Mouse (Mus musculus) lung, embryonic 16.5 days (tissue): ENCODE measurements around the gene 1600014C23Rik. TPM values are rescaled to one million over a fixed set of nuclear protein-coding genes. Genes with fewer than 3 reads are reported as not detected.

Source experiments
- ATAC-seq: fragments of 200-750 bp; cut with Nextera tagmentation; 2 replicates; pipeline ENCODE4 v1.8.0; 2017; ENCODE audit warnings: low read depth, mild to moderate bottlenecking, moderate library complexity
- H3K27ac ChIP-seq: fragments of 300-500 bp; sonication (generic); 2 replicates; pipeline ENCODE4 v1.5.1; 2014; ENCODE audit warnings: mild to moderate bottlenecking, control low read depth, low read length
- H3K27me3 ChIP-seq: fragments of 300-500 bp; sonication (generic); 2 replicates; pipeline ENCODE4 v1.6.1; 2014; ENCODE audit warnings: low read depth, low read length, mixed read lengths; ENCODE audit not compliant: control insufficient read depth, insufficient read depth
- H3K36me3 ChIP-seq: fragments of 300-500 bp; sonication (generic); 2 replicates; pipeline ENCODE4 v1.6.1; 2014; ENCODE audit warnings: low read length; ENCODE audit not compliant: control insufficient read depth, insufficient read depth
- H3K4me1 ChIP-seq: fragments of 300-500 bp; sonication (generic); replicated peaks from 2 replicates; pipeline ENCODE4 v1.6.1; 2014; ENCODE audit warnings: low read length, mixed read lengths; ENCODE audit not compliant: control insufficient read depth, insufficient read depth
- H3K4me2 ChIP-seq: fragments of 300-500 bp; sonication (generic); 2 replicates; pipeline ENCODE4 v1.6.1; 2014; ENCODE audit warnings: low read depth, low read length, control low read depth
- H3K4me3 ChIP-seq: fragments of 300-500 bp; sonication (generic); 2 replicates; pipeline ENCODE4 v1.5.1; 2014; ENCODE audit warnings: mild to moderate bottlenecking, low read length, control low read depth
- H3K9ac ChIP-seq: fragments of 300-500 bp; sonication (generic); 2 replicates; pipeline ENCODE4 v1.6.1; 2014; ENCODE audit warnings: low read length, control low read depth
- H3K9me3 ChIP-seq: fragments of 300-500 bp; sonication (generic); 2 replicates; pipeline ENCODE4 v1.6.1; 2016; ENCODE audit warnings: low read length; ENCODE audit not compliant: control insufficient read depth
- WGBS: fragments of 180-500 bp; shearing (Covaris S2); extraction: QIAGEN DNeasy Blood & Tissue Kit; methylation state at CpG from one replicate; pipeline ENCODE4 v1.1.7; 2014; 5-methylcytosine and 5-hydroxymethylcytosine counted together
- polyA plus RNA-seq: library from polyadenylated mRNA; unstranded; fragments of >200 nt; fragmentation: Nextera tagmentation; extraction: Ambion mirVana; gene quantifications from 2 replicates; pipeline ENCODE4 v1.2.1, GENCODE M21; 2015

1600014C23Rik gene
- polyA plus RNA-seq, 1 experiment from 2014 or later, result not detected

- ATAC-seq, result no peak
- peak overlapping the region; percentile 70 for H3K9ac ChIP-seq
- H3K27ac ChIP-seq, result no peak overlapping the region
- peak overlapping the region; percentile 45 for H3K4me3 ChIP-seq
- peak overlapping the region; percentile 91 for H3K4me2 ChIP-seq
- no peaks in the 10 kb centered on the region for H3K9me3 ChIP-seq
- 70% methylated on average over 18 of the region's 19 CpGs for WGBS
- peaks cover 32% of the 10 kb centered on the region for H3K4me1 ChIP-seq
- H3K27me3 ChIP-seq, result peaks cover 10% of the 10 kb centered on the region
- no peaks in the 10 kb centered on the region for H3K36me3 ChIP-seq
Measured at GRCm38 (mm10) chr17:45733038-45733734, 458 bp downstream of the 1600014C23Rik start.

GRCm38 (mm10) chr17:45731172-45731864, 2.3 kb downstream of the 1600014C23Rik start:
- Histone ChIP-seq H3K27ac (no peak overlapping the region), H3K4me1 (peaks cover 29% of the 10 kb centered on the region), H3K36me3 (no peaks in the 10 kb centered on the region), H3K27me3 (peaks cover 10% of the 10 kb centered on the region), H3K4me3 (no peak overlapping the region), H3K9ac (no peak overlapping the region), H3K9me3 (no peaks in the 10 kb centered on the region), H3K4me2 (no peak overlapping the region)
- WGBS, result 18% methylated on average over 9 of the region's 9 CpGs
- ATAC-seq, result peak; percentile 11; the same call in 1 of the 2 replicates

- peaks cover 10% of the 10 kb centered on the region for H3K27me3 ChIP-seq
- H3K4me1 ChIP-seq, result peaks cover 25% of the 10 kb centered on the region
- no peak overlapping the region for H3K9ac ChIP-seq
- H3K4me3 ChIP-seq, result no peak overlapping the region
- 79% methylated on average over 4 of the region's 4 CpGs for WGBS
- no peak overlapping the region for H3K27ac ChIP-seq
- H3K9me3 ChIP-seq, result no peaks in the 10 kb centered on the region
- no peak overlapping the region for H3K4me2 ChIP-seq
- no peak for ATAC-seq
- no peaks in the 10 kb centered on the region for H3K36me3 ChIP-seq
Measured at GRCm38 (mm10) chr17:45730696-45731095, 2.9 kb downstream of the 1600014C23Rik start.

GRCm38 (mm10) chr17:45729387-45729786, 4.3 kb downstream of the 1600014C23Rik start:
- 37% methylated on average over 10 of the region's 10 CpGs for WGBS
- no peak overlapping the region for H3K4me2 ChIP-seq
- H3K9me3 ChIP-seq, result no peaks in the 10 kb centered on the region
- no peak overlapping the region for H3K4me3 ChIP-seq
- ATAC-seq, result no peak
- H3K4me1 ChIP-seq, result peaks cover 15% of the 10 kb centered on the region
- 0 out of 2 replicates have a peak overlapping the region, but pooled peaks have one; percentile 22 for H3K9ac ChIP-seq
- no peak overlapping the region for H3K27ac ChIP-seq
- no peaks in the 10 kb centered on the region for H3K36me3 ChIP-seq
- H3K27me3 ChIP-seq, result peaks cover 10% of the 10 kb centered on the region

GRCm38 (mm10) chr17:45727983-45728723, 5.5 kb downstream of the 1600014C23Rik start:
- no peak overlapping the region for H3K4me3 ChIP-seq
- peaks cover 7% of the 10 kb centered on the region for H3K4me1 ChIP-seq
- H3K4me2 ChIP-seq, result no peak overlapping the region
- no peak overlapping the region for H3K27ac ChIP-seq
- no peak for ATAC-seq
- WGBS, result 44% methylated on average over 8 of the region's 8 CpGs
- no peaks in the 10 kb centered on the region for H3K9me3 ChIP-seq
- H3K36me3 ChIP-seq, result no peaks in the 10 kb centered on the region
- no peak overlapping the region; the same call in 1 of the 2 replicates for H3K9ac ChIP-seq
- peaks cover 7% of the 10 kb centered on the region; the same call in 1 of the 2 replicates for H3K27me3 ChIP-seq

- Histone ChIP-seq H3K9ac (no peak overlapping the region), H3K27ac (no peak overlapping the region), H3K36me3 (no peaks in the 10 kb centered on the region), H3K4me2 (no peak overlapping the region), H3K4me3 (no peak overlapping the region), H3K4me1 (peaks cover 7% of the 10 kb centered on the region), H3K27me3 (peaks cover 6% of the 10 kb centered on the region; the same call in 1 of the 2 replicates), H3K9me3 (no peaks in the 10 kb centered on the region)
- WGBS, result 77% methylated on average over 2 of the region's 2 CpGs
- ATAC-seq, result no peak
Measured at GRCm38 (mm10) chr17:45727481-45727880, 6.2 kb downstream of the 1600014C23Rik start.

- peak overlapping the region; percentile 66 for H3K27ac ChIP-seq
- WGBS, result 34% methylated on average over 7 of the region's 7 CpGs
- no peaks in the 10 kb centered on the region for H3K9me3 ChIP-seq
- no peaks in the 10 kb centered on the region for H3K36me3 ChIP-seq
- 0 out of 2 replicates have a peak overlapping the region, but pooled peaks have one; percentile 18 for H3K9ac ChIP-seq
- ATAC-seq, result peak; percentile 63
- H3K27me3 ChIP-seq, result 0 out of 2 replicates have a peak, but pooled peaks cover 3% of the 10 kb centered on the region
- no peak overlapping the region for H3K4me3 ChIP-seq
- peaks cover 7% of the 10 kb centered on the region for H3K4me1 ChIP-seq
- no peak overlapping the region for H3K4me2 ChIP-seq
Measured at GRCm38 (mm10) chr17:45726249-45726648, 7.4 kb downstream of the 1600014C23Rik start.

- no peak overlapping the region; the same call in 1 of the 2 replicates for H3K4me3 ChIP-seq
- H3K27me3 ChIP-seq, result no peaks in the 10 kb centered on the region
- ATAC-seq, result no peak
- H3K4me2 ChIP-seq, result no peak overlapping the region
- no peak overlapping the region for H3K27ac ChIP-seq
- H3K36me3 ChIP-seq, result no peaks in the 10 kb centered on the region
- H3K9ac ChIP-seq, result no peak overlapping the region
- peaks cover 7% of the 10 kb centered on the region for H3K4me1 ChIP-seq
- 82% methylated on average over 10 of the region's 10 CpGs for WGBS
- no peaks in the 10 kb centered on the region for H3K9me3 ChIP-seq
Measured at GRCm38 (mm10) chr17:45724574-45724921, 9.1 kb downstream of the 1600014C23Rik start.
